Mouse (Mus musculus): ENCODE measurements at regions not wholly inside any gene's neighbourhood (a gene's known extent, or its start where the extent isn't known, plus 50 kb on each side); places are given as distances from the start of the nearest gene placed in this dataset.

DNA sequence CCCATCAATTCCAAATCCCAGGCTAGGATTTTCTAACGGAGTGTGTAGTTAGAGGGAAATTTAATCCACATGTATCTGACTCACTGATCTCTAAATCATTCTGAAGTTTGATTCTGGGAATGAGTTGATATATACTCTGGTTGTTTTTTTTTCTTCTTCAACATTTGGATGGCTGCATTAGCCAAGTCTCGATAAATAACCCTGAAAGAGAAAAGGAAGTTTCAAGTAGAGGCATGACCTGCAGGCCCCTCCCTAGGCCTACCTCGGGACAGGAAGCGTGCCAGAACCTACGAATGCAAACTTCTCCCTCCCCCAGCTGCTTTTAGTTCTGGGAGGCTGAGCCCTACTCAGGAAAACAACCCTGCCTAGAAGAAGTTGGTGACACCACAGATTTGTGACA lies 69.4 kb upstream of the Cdon start:
- intact Hi-C loops (cut with DNase I) = no loop called here

GRCm38 (mm10) chr9:35354652-35355130 lies 66.2 kb upstream of the Cdon start:
- intact Hi-C loops (cut with DNase I) = no loop called here
- no peak for DNase-seq (ENCODE audit: extremely low spot score in 1 of 2, low spot score in 2 of 2)

More for the DNA sequence above, 69.4 kb upstream of the Cdon start:
- DNase-seq (ENCODE audit: extremely low spot score in 1 of 2, low spot score in 2 of 2) = no peak

DNA sequence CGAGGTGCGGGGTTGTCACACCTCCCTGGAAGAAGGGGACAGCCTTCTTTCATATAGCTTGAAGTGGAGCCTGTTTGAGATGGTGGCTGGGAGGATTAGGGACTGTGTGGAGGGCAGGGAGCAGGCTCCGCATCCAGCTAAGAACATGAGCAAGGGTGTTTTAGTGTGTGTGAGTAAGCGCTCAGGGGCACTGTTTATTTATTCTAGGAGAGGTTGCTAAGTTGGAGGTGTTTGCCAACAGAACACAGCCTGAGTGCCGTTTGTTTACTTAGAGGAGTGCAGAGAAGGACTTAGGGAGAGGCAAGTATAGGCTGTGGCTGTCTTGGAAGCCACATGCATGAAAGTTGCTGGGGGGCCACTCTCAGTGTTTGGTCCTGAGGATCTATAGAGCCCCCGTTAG lies 61.2 kb upstream of the Cdon start:
- DNase-seq (ENCODE audit: extremely low spot score in 1 of 2, low spot score in 2 of 2) = no peak
- intact Hi-C loops (cut with DNase I) = no loop called here

GRCm38 (mm10) chr9:35360139-35361100 lies 60.5 kb upstream of the Cdon start:
- intact Hi-C loops (cut with DNase I) = no loop called here

GRCm38 (mm10) chr9:35361432-35361831 lies 59.5 kb upstream of the Cdon start:
- DNase-seq (ENCODE audit: extremely low spot score in 1 of 2, low spot score in 2 of 2) = no peak
- intact Hi-C loops (cut with DNase I) = no loop called here

More at GRCm38 (mm10) chr9:35360139-35361100, 60.5 kb upstream of the Cdon start:
- peak; percentile 33 to 69 for DNase-seq (ENCODE audit: extremely low spot score in 1 of 2, low spot score in 2 of 2)

- no peak for DNase-seq (ENCODE audit: extremely low spot score in 1 of 2, low spot score in 2 of 2)
- intact Hi-C loops (cut with DNase I) = no loop called here
These were observed 58.7 kb upstream of the Cdon start for GRCm38 (mm10) chr9:35362276-35362675.

DNA sequence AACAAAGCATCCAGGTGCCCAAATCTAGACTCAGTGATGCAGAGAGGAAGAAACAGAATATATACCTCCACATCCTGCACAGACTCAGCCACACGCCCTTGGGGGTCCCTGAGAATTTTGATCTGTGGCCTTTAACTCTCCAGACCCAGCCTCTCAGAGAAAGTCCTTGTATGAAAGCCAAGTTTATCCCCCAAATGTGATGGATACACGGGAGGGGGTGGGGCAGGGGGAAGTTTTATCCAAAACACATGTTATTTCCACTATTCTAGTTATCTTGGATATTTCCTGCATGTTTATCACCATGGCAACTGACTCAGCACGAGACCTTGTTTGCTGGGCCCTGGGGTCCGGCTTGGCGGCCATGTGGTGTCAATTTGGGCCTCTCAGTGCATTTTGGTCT lies 57.8 kb upstream of the Cdon start:
- intact Hi-C loops (cut with DNase I) = no loop called here
- DNase-seq (ENCODE audit: extremely low spot score in 1 of 2, low spot score in 2 of 2) = no peak

- no peak for DNase-seq (ENCODE audit: extremely low spot score in 1 of 2, low spot score in 2 of 2)
- intact Hi-C loops (cut with DNase I) = no loop called here
These were observed 57.0 kb upstream of the Cdon start for GRCm38 (mm10) chr9:35363936-35364335.

DNA sequence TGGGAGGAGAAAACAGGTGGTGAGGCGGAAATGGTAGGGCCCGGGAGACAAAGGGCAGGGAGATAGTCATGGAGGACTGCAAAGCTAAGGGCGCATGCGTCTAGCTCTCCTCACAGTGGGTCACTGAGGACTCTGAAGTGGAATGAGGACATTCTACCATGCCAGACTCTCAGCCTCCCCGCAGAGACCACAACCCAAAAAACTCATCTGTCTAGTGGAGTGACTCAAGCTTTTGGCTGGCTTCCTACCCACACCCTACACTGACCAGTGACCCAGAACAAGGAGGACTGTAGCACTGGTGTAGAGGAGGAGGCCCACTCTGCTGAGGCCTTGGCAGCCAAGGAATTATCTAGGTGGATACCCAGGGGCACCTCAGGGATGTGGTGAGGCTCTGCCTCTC lies 55.0 kb upstream of the Cdon start:
- intact Hi-C loops (cut with DNase I) = no loop called here

GRCm38 (mm10) chr9:35369063-35369462 lies 51.9 kb upstream of the Cdon start:
- DNase-seq (ENCODE audit: extremely low spot score in 1 of 2, low spot score in 2 of 2) = no peak
- intact Hi-C loops (cut with DNase I) = no loop called here

More for the DNA sequence above, 55.0 kb upstream of the Cdon start:
- DNase-seq (ENCODE audit: extremely low spot score in 1 of 2, low spot score in 2 of 2) = no peak

- no peak for DNase-seq (ENCODE audit: extremely low spot score in 1 of 2, low spot score in 2 of 2)
- intact Hi-C loops (cut with DNase I) = no loop called here
These were observed 50.9 kb upstream of the Cdon start for GRCm38 (mm10) chr9:35370031-35370430.

GRCm38 (mm10) chr9:35370895-35371294 lies 50.0 kb upstream of the Cdon start:
- no peak for DNase-seq (ENCODE audit: extremely low spot score in 1 of 2, low spot score in 2 of 2)
- intact Hi-C loops (cut with DNase I) = no loop called here
